Mouse (Mus musculus): ENCODE data around the gene Zbtb42.

Gene Zbtb42

DNA sequence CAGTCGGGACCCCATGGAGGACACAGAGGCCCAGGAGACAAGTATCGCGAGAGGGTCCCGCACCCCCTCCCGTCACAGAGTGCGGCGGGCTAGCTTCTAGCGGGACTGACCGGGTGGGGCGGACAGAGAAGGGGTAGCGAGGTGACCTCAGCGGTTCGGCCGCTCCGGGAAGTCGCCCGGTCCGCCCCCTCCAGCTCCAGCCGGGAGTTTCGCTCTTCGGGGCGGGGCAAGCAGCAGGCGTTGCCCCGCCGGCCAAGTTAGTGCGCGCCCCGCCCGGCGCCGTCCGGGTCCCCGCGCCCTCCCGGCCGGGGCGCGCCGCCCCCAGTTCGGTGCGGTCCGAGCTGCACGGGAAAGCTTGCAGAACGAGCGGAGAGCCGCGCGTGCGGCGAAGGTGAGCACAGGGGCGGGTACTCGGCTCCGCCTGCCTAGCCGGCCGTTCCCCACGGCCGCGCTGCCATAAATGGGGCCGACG is at the start of gene Zbtb42:
Zbtb42 (plus strand) TSS at position 274 of the 472 bp plus-strand sequence.
- peak; percentile 74 for DNase-seq

DNA sequence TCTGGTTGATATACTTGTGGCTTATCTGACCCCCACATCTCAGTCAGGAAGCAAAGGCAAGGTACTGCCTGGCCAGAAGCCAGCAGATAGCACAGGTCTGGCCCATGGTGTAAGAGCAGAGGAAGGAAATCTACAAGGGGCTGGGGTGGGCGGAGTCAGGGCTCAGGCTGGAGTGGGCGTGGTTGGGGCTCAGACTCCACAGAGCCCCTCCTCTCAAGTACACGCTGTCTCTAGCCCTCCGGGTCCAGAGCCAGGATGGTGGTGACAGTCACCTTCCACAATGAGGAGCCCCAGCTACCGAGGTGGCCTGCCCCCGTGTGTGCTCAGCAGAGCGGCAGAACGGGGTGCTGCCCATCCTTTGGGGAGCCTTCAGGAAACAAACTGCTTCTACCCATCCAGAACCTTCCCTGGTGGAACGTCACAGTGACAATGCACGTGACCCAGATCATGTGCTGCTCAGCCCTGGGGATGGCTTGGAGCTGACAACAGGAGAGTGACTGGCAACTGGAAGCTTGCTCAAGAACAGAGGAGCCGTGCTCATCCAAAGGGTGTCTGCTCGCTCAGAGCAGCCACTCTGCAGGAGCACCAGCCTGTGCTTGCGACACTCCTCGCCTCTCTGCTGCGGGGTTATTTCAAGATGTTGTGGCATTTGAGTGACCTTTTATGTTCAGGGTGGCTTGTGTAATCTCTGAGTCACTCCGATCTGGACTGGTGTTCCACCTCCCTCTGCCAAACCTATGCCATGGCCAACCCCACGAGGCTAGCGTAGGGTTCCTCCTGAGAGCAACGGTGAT is 49.5 kb upstream of the Zbtb42 start:
- DNase-seq: peak; percentile 37

DNA sequence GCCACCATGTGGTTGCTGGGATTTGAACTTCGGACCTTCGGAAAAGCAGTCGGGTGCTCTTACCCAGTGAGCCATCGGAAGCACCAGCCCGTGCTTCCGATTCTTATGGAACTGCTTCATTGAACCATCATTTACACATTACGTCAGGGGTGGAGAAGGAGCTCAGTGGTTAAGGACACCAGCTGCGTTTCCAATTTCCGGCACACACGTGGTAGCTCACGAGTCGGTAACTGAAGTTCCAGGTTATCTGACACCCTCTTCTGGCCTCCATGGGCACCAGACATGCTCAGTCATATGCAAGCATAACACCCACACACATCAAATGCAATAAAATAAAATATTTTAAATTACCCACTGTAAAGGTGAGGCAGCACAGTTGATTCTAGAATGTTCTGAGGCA is 48.6 kb upstream of the Zbtb42 start:
- DNase-seq: no peak

DNA sequence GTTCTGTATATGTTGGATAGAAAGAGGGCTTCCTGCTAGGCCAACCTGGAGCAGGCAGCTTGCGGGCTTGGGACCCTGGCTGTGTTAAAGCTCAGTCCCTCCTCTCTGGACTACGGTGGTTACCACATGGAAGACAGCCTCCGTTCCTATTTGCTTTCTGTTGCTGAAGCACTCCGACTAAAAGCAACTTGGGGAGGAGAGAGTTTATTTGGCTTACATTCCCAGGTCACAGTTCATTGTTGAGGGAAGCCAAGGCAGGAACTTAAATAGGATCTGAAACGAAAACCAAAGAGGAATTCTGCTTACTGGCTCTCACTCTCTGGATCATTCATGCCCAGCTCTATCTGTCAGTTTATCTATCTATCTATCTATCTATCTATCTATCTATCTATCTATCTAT is 47.8 kb upstream of the Zbtb42 start:
- DNase-seq: no peak

DNA sequence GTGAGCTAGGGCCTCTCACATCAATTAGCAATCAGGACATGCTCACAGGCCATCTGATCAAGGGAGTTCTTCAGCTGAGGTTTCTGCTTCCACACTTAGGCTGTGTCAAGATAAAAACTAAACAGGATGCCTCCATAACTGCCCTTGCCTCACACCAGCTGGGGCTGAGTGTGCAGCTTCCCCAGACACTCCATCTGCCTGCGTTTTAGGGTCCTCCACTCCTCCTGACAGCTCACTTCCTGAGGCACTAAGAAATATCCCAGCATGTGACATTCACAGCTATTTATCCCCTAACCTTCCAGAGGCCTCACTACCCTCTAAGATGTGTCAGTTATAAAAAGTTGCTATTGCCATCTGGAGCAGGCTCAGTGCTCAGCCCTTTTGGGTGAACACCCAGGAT is 47.2 kb upstream of the Zbtb42 start:
- no peak for DNase-seq

DNA sequence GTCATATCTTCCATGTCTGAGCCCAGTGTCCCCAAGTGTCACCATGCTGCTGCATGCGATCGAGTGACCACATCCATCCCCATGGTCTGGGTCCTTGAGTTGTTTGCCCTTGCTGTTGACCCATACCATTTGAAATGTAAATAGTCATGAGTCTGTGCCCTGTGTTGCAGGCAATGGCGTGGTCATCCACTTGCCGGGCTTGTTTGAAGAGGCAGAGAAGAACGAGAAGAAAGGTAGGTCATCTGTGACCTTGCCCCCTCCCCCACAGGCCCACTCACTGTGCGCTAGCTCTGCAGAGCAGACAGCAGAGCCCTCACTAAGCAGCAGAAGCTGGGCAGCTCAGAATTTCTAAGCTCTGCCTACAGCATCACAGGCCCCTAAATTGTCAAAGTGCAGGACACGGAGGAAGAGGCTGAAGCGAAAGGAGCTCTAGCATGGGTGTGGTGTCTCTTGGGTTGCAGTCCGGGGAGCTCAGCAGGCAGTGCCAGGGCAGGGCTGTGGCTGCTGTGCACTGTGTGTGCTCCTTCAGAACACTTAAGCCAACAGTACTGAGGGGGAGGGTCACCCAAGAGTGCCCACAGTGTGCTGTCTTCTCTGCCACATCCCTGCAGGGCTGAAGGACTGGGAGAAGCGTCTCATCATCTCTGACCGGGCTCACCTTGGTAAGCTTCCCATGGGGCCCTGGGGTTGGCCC is 46.4 kb upstream of the Zbtb42 start:
- DNase-seq: no peak

DNA sequence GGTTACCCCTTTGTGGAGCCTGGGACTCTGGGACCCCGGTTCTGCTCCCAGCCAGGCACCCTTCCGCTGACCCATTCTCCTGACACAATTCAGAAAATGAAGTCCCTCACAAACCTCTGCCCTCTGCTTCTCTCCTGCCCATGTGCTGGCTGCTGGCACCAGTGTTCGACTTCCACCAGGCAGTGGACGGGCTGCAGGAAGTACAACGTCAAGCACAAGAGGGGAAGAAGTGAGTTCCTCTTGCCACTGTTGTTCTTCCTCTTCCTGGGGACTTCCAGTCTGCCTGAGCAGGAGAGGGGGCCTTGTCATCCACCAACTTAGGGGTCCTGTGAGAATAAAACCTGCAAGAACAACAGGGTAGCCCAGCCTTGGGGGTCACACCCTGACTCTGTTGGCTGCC is 45.7 kb upstream of the Zbtb42 start:
- no peak for DNase-seq

DNA sequence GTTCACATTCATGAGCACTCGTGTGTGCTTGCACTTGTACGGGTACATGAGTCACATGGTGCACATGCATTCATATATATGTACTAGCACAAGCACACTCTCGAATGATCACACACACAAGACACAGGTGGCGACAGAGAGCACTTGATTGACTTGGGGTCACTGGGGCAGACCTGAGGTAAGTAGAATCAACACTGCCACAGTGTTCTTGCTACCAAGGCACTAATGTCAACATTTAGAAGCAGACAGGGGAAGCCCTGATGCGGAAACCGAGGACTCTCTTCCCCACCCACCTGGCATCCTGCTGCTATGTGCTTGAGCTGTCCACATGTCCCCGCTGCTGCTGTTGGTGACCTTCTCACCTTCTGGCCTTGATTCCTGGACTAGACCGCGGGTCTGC is 44.9 kb upstream of the Zbtb42 start:
- DNase-seq: no peak

DNA sequence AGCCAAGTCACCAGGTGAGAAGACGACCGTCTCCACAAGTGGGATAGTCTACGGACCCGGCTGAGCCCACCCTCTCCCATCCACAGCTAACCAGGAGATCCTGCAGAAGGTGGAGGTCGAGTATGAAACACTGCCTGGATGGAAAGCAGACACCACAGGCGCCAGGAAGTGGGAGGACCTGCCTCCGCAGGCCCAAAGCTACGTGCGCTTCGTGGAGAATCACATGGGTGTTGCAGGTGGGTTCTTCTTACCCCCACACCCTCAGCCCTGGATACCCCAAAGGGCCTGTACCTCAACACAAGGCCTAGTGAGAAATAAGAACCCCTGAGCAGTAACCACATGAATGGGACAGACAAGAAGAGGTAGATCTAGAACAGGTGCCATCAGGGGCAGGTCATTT is 39.1 kb upstream of the Zbtb42 start:
- no peak for DNase-seq

DNA sequence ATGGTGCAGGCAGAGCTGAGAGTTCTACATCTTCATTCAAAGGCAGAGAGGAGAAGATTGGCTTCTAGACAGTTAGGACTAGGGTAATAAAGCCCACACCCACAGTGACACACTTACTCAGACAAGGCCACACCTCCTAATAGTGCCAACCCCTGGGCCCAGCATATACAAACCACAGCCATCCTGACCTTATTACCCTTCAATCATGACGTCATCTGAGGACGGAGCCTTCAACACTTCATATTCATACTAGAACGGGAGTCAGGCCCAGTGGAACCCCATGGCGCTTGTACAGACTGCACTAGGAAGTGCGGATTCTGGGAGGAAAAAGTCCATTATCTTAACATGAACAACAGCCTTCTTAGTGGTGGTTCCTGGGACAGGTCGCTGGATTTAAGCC is 35.5 kb upstream of the Zbtb42 start:
- DNase-seq: no peak

DNA sequence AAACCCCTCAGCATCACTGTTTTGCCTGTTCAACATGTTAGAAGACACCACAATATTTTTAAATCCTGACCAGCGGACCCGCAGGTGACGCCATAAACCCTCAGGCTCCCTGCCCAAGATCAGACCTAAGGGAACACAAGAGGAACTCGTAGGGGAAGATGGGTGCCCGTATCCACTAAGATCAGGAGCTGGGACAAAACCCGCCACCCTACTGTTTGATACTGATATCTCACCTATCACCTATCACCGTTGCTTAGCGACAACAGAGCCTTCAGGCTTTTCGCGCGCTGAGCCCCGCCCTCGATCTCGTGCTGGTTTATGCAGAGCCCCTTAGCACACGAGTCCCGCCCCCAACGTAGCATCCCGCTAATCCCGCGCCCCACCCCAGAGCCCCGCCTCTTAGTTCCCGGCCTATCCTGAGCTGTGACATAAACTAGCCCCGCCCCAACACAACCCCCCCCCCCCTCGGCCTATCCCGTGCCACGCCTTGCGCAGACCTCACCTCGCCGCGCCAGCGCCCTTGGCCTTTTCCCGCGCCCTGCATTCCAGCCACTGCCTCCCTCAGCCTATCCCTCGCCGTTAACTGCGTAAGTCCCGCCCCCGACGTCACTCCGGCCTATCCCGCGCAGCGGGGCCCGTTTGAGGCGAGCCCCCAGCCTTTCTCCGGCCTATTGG is 34.3 kb upstream of the Zbtb42 start, which contains the start of gene Siva1:
Siva1 (plus strand) TSS at position 500 of the 675 bp plus-strand sequence.
- DNase-seq: peak; percentile 97

DNA sequence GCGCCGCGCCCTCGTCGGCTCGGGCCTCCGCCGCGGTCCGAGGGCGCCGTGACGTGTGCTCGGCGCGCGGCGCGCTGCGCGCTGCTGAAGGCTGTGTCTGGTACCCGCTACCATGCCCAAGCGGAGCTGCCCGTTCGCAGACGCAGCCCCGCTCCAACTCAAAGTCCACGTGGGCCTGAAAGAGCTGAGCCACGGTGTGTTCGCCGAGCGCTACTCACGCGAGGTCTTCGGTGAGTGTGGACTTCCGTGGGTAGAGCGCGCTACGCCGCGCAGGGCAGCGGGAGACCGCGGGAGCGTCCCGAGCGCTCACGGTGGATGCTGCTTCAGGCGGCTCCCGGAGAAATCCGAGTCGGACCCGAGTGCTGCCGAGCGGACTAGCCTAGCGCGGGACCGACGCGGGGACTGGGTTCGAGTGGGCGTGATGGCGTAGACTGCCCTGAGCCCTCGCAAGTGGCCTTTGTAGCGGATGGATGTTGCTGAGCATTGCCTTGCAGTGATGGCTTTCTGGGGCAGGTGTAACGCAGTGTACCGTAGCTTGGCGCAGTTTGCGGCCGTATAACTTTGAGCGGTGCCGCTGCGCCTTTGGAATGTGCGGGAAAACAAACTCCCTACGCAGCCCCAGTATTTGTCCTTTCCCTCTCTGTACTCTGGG is 33.6 kb upstream of the Zbtb42 start:
- DNase-seq: peak; percentile 40

DNA sequence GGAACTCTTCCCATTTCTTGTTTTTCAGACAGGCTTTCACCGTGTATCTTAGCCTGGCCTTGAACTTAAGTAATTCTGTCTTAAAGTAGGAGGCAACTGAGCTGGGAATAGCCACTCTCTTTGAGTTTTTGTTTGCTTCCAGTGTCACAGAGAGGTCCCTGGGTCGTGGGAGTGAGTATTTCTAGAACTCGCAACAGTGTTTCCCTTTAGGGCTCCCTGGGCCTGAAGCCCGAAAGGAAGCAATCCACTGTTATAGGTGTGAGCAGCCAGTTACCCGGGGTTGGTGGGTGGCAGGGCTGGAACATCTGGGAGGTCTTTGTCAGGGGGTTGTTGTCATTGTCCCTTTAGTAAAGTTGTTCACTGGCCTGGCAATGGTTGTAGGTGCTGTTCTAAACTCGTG is 32.5 kb upstream of the Zbtb42 start:
- DNase-seq: no peak

DNA sequence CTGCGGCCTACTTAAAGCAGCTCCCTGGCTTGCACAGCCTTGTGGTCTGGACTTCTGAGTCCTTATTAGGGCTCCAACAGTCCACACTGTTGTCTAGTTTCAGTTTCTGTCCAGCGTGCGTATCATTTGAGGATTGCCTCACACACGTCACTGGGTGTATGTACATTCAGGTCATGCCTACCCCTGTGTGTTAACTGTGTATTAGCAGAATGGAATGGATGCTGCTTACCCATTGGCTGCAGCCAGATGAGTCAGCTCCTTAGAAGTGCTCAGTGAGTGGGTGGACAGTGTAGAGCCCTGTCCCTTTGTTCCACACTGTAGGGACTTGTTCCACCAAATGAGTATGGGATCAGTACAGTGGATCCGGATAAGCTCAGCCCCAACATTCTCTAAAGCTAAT is 30.5 kb upstream of the Zbtb42 start:
- DNase-seq: no peak

DNA sequence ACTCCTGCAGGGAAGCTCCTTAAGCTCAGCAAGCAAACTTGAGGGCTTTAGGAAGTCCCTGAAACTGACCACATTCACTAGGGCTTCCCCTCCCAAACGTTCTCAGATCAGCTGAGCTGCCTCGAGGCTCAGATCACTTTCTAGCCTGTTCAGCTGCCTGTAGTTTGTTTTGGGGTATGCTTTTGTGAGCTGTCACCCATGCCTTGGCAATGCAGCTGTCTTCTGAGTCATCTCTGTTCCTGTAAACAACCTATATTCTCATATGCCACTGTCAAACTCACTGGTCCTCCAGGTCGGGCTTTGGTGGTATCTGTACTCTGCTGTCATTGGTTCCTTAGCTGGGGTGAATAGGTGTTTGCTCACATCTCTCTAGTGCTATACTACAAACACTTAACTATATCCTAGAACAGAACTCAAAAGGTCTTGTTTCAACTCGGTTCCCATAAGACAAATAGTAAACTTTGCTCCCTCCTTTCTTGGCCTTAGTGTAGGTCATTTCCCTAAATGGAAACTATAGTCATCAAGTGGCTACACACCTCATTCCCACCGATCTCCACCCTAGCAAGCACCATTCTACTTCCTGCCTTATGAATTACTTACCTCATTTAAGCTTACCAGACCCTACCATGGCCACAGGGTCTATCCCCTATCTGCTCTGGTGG is 26.7 kb upstream of the Zbtb42 start:
- DNase-seq: no peak

DNA sequence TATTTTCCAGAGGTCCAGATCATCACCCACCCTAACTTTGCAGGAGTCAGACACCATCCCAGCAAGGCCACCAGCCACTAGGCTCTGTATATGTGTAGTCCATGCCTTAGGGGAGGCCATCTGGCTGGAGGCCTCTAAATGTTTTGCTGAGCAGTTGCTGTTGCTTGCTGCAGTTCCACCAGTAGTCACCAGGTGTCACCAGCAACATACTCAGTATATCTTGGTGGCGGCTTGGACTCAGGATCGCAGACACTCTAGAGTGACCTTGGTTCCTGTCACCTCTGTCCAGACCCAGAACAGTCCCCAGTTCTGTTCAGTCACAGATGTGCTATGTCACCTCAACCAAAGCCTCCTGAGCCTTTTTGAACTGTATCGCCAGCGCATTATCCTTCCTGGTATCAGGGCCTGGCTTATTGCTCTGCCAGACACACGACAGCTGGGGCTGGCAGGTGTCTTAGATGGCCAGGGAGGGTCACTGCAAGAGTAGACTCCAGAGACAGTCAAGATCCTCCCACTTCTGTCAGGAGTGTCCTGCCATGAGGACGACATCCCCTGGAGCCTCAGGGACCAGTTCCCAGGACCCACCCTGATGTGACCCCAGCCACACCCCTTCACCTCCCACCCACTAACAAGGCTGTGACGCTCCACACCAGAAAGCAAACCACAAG is 25.3 kb upstream of the Zbtb42 start:
- DNase-seq: peak; percentile 91

DNA sequence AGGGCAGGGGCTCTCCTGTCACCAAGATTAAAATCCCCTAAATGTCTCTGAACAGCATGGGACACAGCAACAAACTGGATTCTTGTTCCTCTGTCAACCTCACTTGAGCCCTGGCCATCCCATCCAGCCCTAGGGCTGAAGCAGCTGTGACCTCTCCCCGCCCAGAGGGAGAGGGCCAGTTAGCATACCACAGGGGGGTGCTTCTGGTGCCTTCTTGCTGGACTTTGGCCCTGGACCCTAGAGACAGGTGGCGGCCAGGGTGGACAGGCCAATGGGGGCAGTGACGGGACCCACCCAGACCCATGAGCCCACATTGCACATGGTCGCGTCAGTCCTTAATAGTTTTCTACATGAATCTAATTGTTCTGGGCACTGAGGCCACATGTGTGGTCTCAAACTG is 24.6 kb upstream of the Zbtb42 start:
- DNase-seq: no peak

DNA sequence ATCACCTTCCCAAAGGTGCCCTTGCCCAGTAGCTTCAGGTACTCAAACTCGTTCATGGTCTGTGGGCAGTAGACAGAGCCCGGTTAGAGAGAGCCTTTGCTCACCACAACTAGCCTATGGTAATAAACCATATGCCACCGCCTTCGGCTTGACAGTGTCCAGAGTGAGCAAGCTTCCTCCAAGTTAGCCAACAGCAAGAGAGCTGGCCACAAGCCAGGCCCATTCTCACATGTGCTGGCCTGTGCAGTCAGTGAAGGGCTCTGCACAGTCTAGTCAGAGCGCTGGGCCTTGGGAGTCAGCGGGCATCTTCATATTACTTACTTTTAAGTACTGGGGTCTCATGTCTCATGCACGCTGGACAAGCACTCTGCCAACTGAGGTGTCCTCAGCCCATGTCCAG is 20.0 kb upstream of the Zbtb42 start:
- DNase-seq: no peak

DNA sequence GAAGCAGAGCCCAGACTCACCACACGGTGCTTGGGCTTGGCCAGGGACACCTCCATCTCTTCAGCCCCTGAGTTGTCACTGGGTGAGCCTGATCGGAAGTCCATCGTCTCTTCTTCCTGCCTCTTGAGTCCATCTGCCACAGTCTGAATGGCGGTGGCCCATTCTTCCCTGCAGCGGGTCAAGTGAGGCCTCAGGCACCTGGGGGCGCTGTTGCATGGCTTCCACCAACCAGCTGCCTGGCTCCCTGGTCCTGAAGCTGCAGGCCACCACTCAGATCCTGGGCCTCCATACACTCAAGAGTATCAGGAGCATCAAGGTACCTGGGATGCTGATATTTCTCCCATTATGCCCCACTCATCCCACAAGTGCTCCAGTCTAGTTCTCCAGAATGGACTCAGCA is 19.5 kb upstream of the Zbtb42 start:
- DNase-seq: peak; percentile 74

DNA sequence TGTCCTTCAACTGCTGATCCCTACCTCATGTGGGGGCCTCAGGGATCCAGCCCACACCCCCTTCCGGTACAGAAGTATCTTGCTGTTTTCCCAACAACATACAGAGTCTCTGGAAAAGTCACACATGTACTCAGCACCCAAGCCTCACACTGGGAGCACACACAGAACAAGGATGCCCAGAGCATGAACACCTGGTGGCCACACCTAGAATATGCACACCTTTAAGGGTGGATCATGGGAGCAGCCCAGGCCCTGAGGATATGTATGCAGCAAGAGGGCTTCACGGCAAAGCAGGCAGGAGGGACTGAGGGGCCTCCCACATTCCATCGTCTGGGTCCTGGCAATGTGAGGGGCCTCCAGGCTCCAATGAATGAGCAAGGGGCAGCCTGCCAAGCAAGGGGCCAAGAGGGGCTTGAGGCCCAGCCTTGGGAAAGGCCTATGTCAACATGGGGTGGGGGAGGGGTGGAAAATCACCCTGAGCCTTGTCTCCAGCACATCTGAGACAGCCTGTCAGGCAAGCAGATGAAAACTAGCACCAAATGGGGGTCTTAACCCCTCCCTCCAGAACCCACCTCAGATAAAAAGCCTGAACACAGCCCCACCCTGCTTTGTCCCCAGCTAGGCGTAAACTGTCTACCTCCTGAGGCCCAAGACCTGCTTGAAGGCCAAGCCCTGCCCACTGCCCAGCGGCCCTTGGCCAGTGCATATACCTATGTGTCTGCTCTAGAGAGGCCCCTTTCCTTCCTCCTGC is 17.9 kb upstream of the Zbtb42 start:
- DNase-seq: no peak

DNA sequence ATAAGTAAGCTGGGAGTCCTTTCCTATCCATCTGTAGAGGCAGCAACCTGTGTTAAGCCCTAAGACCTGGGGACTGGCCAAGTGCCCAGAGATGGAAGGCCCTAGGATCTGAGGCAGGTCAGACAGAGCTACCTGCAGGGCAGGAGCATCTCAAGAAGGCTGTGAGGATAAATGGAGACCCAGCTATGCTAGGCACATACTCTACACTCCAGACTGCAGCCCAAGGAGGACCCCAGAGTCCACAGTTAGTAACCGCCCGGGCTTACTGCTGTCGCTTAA is 17.4 kb upstream of the Zbtb42 start:
- DNase-seq: no peak

DNA sequence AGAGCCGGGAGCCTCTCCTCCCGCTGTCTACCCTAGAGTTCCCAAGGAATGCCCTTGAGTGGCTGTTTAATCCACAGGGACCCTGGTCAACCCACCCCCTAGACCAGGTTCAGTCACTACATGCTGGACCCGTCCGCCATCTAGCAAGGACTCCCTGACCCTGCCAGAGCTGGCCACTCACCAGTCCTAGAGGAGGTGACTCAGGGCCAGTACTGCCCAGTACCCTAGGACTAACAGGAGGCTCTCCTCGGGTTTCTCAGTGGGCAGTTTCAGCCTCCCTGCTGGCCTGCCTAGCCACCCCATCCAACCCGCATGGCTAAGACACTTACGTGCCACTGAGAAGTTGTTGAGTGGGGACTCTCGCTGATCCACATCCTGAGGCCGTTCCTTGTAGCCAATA is 16.8 kb upstream of the Zbtb42 start:
- DNase-seq: no peak

Data from kidney, adult 18-20 months (tissue).